Mouse (Mus musculus): ENCODE measurements at regions not wholly inside any gene's neighbourhood (a gene's known extent, or its start where the extent isn't known, plus 50 kb on each side); places are given as distances from the start of the nearest gene placed in this dataset.

GRCm38 (mm10) chr6:31658447-31659199 is 94.8 kb upstream of the Podxl start:
- no peak for DNase-seq (ENCODE audit: low spot score in 2 of 2)

- no peak for DNase-seq (ENCODE audit: low spot score in 2 of 2)
These were observed 87.2 kb upstream of the Podxl start for GRCm38 (mm10) chr6:31650791-31651476.

- no peak for DNase-seq (ENCODE audit: low spot score in 2 of 2)
These were observed 81.5 kb upstream of the Podxl start for GRCm38 (mm10) chr6:31645261-31645660.

- DNase-seq (ENCODE audit: low spot score in 2 of 2): no peak
These were observed 80.7 kb upstream of the Podxl start for GRCm38 (mm10) chr6:31644504-31644903.

- DNase-seq (ENCODE audit: low spot score in 2 of 2): peak; percentile 87 to 94
These were observed 78.7 kb upstream of the Podxl start for GRCm38 (mm10) chr6:31642451-31642942.

- DNase-seq (ENCODE audit: low spot score in 2 of 2): no peak
These were observed 77.0 kb upstream of the Podxl start for GRCm38 (mm10) chr6:31640745-31641144.

- peak; percentile 53 to 68 for DNase-seq (ENCODE audit: low spot score in 2 of 2)
These were observed 75.7 kb upstream of the Podxl start for GRCm38 (mm10) chr6:31639460-31639859.

- peak in 1 of 2 experiments; percentile 37 for DNase-seq (ENCODE audit: low spot score in 2 of 2)
These were observed 74.8 kb upstream of the Podxl start for GRCm38 (mm10) chr6:31638434-31639220.

- DNase-seq (ENCODE audit: low spot score in 2 of 2): no peak
These were observed 73.7 kb upstream of the Podxl start for GRCm38 (mm10) chr6:31637371-31638052.

- DNase-seq (ENCODE audit: low spot score in 2 of 2): no peak
These were observed 73.2 kb upstream of the Podxl start for GRCm38 (mm10) chr6:31636954-31637353.

- DNase-seq (ENCODE audit: low spot score in 2 of 2): no peak
These were observed 68.7 kb upstream of the Podxl start for GRCm38 (mm10) chr6:31632485-31632884.

GRCm38 (mm10) chr6:31630009-31630408 is 66.2 kb upstream of the Podxl start:
- no peak for DNase-seq (ENCODE audit: low spot score in 2 of 2)

GRCm38 (mm10) chr6:31627912-31628311 is 64.1 kb upstream of the Podxl start:
- no peak for DNase-seq (ENCODE audit: low spot score in 2 of 2)

GRCm38 (mm10) chr6:31625055-31625454 is 61.3 kb upstream of the Podxl start:
- no peak for DNase-seq (ENCODE audit: low spot score in 2 of 2)

GRCm38 (mm10) chr6:31624374-31624773 is 60.6 kb upstream of the Podxl start:
- DNase-seq (ENCODE audit: low spot score in 2 of 2): peak in 1 of 2 experiments; percentile 53

- DNase-seq (ENCODE audit: low spot score in 2 of 2): no peak
These were observed 57.2 kb upstream of the Podxl start for GRCm38 (mm10) chr6:31621023-31621422.

GRCm38 (mm10) chr6:31618852-31619251 is 55.1 kb upstream of the Podxl start:
- DNase-seq (ENCODE audit: low spot score in 2 of 2): no peak

GRCm38 (mm10) chr6:31617341-31617740 is 53.6 kb upstream of the Podxl start:
- peak; percentile 81 to 93 for DNase-seq (ENCODE audit: low spot score in 2 of 2)

GRCm38 (mm10) chr6:31615426-31615970 is 51.7 kb upstream of the Podxl start:
- no peak for DNase-seq (ENCODE audit: low spot score in 2 of 2)

- no peak for DNase-seq (ENCODE audit: low spot score in 2 of 2)
These were observed 50.8 kb upstream of the Podxl start for GRCm38 (mm10) chr6:31614563-31614962.

GRCm38 (mm10) chr6:31613590-31614319 is 50.0 kb upstream of the Podxl start:
- DNase-seq (ENCODE audit: low spot score in 2 of 2): peak; percentile 51 to 75

Measured in heart, adult 9 months (tissue).